Mouse (Mus musculus) cerebellum, postnatal 10 days (tissue): Measurements from ENCODE around the gene Armcx4.
"Not testable (repeated sequence)": the region's sequence is repeated elsewhere in the genome, so short reads cannot be mapped to it uniquely, and the experiment has no call there.

Source experiments
- DNase-seq, 2 experiments: peaks; one replicate each; pipeline ENCODE4 v3.0.0; 2021; ENCODE audit warnings: mixed read lengths in 2 of 2

Armcx4 gene

DNA sequence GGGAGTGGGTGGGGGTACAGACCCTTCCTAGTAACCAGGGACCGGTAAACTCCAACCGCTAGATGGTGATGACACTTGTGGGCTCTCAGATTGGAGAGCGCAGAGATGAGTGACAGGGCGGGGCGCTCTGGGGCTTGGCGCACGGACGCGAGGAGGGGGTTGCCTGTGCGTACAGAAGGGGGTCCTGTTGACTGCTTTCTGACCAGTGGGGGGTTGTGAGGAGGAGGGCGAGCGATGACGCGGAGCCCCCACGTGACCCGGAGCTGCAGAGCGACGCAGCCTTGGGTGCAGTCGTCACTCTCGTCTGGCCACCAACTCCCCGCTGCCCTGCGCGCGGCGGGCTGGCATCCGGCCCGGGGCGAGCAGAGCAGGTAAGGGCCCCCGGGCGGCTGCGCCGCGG lies at the start of gene Armcx4:
Gene Armcx4 (plus strand): TSS at position 253 of the 400 bp plus-strand sequence.
- DNase-seq: peak; percentile 90 to 94

DNA sequence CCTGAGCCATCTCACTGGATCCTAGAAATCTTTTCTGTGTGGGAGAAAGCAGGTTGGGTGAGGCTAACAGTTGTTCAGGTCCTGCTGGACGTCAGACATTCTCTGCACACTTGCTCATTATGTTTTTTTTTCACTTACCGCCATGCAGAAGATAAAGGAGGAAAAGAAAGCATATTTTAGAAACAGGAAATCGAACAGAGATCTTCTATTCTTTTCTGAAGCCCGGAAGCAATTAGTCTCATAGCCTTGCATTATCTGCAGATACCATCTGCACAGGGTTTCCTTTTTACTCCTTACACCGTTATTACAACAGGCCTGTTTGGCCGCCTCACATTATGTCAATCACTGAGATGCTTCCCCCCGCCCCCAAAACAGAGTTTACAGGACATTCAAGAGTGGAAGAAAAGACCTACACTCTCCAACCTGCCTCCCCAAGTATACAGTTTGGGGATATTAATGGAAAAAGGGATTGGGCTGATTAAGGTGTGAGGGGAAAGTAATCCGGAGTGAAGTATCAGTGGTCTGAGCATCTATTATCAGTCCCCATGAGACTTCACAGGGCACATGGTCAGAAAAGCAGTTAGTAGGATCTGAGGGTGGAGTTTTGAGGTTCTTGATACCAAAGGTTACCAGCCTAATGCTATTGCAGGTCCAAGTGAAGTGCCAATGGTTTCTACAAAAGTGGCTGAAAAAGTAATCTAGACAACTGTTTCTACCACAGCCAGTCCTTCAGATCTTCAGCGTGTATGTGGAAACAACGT lies 45.1 kb upstream of the Armcx4 start:
- no peak for DNase-seq

DNA sequence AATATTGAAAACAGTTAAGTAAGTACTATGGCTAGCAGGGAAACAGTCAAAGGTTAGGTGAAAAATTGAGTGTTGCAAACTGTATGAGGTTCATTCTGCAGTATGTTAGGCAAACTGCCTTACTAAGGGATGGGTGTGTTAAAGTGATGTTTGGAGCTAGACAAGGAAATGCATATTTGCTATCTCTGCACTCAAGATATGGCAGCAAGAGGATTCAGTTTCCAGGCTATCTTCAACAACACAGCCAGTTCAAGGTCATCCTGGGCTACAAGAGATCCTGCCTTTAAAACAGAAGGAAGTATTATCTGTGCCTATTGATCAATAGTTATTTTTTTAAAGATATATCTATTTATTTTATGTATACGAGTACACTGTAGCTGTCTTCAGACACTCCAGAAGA lies 40.0 kb upstream of the Armcx4 start:
- no peak for DNase-seq

DNA sequence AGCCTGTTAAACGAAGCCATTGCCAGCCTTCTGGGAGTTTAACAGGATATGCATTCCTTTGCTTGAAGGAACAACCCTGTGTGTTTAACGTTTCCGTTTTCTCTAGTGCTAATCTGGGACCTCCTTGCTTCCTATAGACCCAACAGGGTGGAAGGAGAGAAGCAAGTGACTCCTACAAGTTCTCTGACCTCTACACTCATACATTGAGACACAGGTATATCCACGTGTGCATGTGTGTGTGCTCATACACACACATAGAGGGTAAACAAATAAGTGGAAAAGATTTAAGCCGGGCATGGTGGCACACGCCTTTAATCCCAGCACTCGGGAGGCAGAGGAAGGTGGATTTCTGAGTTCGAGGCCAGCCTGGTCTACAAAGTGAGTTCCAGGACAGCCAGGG lies 38.9 kb upstream of the Armcx4 start:
- no peak for DNase-seq

DNA sequence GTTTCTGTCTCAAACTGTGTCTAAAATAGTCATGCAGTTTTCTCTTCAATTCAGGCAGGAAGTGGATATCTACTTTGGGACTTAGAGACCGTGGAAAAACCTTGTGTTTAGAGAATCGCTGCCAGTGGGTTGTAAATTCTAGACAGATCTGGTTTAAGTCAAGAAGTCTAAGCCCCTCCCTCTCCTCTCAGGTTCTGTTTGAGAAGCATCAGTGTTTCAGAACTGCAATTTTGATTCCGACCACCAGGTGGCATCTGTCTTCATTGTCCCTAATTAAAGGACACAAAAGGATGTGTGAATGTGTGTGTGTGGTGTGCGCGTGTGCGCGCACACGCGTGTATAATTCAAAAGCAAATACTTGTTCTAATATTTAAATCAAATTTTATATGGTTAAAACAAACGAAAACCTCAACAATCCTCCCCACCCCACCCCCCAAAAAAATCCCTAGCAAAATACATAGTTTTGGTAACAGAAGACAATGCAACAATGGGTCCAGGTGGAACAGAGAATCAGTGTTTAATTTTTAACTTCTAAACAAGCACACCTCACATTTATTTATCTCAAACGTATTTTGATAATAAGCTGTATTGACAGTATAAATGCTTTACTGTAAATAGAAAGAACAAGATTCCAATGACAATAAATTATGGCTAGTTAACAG lies 38.2 kb upstream of the Armcx4 start:
- DNase-seq: peak; percentile 88 to 90

DNA sequence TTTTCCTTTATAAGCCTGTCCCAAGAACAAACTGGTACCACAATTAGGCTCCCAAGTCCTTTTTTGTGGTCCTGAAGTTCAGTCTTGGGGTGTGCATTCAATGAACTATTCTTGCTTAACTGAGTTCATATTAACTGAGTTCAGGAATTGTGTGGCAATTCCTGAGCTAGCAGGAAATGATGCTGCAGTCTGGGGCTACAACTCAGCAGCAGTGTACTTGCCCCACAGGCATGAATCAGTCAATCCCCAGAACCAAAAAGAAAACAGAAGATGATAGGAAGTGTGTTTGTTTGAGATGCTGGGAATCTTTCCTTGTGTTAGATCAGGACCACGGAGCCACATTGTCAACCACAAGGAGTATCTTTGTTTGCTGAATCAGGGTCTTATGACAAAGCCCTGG lies 34.3 kb upstream of the Armcx4 start:
- DNase-seq: no peak

DNA sequence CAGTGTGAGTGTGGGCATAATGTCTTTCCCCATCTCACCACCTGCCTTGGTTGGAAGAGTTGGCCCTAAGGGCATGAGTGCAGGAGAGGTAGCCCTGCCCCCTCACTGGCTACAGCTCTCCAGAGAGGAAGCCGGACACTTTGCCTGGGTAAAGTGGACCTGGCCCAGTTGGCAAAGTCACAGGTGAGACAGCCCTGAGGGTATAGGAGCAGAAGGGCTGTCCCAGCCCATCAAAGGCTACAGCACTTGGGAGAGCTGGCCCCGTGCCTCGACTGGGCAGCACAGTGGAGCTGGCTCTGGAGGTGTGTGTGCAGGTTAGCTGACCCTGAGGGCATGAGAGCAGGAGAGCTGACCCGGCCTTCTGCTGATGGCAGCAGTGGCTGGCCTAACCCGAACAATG lies 24.7 kb upstream of the Armcx4 start:
- peak; percentile 49 to 61 for DNase-seq

DNA sequence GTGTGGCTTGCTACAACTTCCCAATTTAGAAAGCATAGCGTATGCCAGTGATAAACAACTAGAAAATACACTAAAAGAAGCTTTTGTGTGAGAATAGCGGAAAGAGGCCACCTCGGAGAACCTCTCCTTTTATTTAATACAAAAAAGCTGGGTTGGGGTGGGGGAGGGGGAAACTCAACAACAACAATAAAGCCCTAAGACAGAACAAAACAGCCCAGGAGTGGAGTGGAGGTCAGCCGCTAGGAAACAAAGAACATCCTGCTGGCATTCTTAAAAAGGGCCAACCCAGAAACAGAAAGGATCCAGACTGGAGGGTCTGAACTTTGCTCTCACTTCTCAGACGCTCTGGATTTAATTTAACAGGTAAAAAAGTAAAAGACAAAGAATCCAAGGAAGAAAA lies 11.3 kb upstream of the Armcx4 start:
- no peak for DNase-seq

DNA sequence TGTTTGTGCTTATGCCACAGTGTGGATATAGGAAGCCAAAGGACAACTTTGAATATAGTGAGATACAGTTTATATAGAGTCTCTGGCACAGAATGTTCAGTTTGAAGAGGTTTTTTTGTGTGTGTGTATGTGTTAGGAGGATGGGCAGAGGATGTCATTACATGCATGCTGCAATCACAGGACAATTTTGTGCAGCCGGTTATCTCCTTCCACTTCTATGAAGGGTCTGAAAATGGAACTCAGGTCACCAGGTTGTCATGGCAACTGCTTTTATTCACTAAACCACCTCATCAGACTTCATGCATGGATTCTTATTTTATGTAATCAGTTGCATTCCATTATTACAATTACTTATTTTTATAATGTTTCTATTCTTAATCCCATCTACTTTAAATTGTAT lies 10.4 kb upstream of the Armcx4 start:
- no peak for DNase-seq

DNA sequence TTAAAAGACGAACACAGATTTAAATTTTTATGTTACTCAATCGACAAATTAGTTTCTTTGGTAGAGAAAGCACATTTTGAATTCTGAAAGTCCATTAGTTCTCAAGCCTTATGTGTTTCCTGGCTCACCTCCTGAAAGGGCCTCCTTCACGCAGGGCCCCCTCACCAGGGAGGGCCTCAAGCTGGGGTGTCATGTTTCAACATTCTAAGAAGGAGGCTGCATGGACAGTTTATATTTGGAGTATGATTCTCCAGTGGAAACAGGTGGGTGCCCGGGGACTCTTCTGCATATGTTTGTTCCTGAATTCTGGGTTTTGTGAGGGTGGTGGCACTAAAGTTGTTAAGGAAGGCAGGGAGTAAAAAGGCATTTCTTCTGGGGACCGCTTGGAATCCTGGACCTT lies 1.4 kb upstream of the Armcx4 start:
- no peak for DNase-seq

DNA sequence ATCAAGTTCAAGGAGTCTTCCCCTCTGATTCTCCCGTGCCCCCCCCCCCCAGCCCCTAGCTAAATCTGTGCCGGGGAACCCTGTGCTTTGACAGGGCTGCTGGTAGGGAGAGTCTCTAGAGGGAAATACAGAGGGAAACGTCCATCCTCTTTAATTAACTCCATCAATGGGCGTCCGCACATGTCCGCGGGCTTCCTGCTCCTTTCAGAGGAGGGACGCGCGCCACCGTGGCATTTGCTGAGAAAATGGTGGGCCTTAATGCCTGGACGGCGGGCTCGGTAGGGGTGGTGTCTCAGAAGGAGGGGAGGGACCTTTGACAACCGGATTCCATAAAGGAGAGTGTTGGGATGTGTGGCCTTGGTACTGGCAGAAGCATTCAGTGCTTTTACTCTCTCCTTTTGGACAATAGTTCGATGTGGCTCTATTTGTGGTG lies 436 bp downstream of the Armcx4 start:
- DNase-seq: peak; percentile 69 to 71

DNA sequence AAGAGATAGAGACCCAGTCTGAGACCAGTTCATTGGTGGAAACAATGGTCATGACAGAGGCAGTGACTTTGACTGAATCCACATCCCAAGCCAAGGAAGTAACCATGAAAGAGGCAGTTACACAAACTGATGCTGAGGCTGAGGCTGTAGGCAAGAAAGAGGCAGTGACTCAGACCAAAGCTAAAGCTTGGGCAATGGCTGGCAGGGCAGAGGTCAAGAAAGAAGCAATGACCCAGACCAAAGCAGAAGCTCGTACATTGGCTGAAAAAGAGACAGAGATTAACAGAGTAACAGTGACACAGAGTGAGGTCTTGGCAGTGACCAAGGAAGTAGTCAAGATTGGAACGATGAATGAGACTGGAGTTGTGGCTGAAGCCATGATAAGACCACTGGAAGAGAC lies 3.4 kb downstream of the Armcx4 start:
- no peak for DNase-seq

DNA sequence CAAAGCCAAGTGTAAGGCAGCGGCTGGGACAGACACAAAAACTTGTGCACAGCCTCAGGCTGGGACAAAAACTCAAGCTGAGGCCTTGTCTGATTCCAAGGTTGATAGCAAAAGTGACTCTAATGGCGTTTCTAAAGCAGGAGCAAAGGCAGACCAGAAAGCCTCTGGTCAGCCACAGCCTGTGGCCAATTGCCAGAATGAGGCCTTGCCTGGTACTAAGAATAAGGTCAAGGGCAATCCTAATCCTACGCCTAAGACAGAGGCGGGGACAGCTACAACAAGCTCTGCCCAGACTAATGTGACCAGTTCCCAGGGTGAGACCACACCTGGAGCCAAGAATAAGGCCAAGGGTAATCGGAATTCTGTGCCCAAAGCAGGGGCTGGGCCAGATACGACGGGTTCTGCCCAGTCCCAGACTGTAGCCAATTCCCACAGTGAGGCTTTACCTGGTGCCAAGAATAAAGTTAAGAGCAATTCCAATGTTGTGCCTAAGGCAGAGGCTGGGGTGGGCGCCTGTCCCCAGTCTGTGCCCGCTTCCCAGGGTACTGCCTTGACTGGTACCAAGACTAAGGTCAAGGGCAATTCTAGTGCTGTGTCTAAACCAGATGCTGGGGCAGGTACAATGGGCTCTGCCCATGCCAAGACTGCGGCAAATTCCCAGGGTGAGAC lies 4.7 kb downstream of the Armcx4 start:
- DNase-seq: peak; percentile 24 to 34

DNA sequence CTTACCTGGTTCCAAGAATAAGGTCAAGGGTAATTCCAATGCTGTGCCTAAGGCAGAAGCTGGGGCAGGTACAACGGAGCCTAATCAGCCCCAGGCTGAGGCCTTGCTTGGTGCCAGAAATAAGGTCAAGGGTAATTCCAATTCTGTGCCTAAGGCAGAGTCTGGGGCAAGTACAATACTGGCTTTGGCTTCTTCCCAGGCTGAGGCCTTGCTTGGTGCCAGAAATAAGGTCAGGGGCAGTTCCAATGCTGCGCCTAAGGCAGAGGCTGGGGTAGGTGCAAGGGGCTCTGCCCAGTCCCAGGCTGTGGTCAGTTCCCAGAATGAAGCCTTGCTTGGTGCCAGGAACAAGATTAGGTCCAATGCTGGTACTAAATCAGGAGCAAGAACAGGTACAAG lies 5.2 kb downstream of the Armcx4 start:
- DNase-seq: peak in 1 of 2 experiments; percentile 20

DNA sequence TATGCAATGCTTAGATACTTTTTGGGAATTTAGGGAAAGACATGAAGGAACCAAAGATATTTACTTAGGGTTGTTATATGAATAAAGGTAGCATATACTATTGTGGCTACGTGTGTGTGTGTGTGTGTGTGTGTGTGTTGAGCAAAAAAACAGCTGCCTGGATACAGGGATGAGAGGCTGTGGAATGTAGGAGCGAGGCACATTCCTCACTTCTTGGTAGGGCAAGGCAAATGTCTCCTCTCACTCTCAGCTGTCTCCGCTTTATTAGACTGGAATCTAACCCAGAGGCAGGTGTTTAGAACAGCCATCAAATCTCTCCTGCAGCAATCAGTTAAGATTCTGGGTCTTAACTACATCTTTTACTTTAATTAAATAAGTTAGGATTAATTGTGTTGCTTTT lies 30.5 kb downstream of the Armcx4 start:
- DNase-seq: no peak

DNA sequence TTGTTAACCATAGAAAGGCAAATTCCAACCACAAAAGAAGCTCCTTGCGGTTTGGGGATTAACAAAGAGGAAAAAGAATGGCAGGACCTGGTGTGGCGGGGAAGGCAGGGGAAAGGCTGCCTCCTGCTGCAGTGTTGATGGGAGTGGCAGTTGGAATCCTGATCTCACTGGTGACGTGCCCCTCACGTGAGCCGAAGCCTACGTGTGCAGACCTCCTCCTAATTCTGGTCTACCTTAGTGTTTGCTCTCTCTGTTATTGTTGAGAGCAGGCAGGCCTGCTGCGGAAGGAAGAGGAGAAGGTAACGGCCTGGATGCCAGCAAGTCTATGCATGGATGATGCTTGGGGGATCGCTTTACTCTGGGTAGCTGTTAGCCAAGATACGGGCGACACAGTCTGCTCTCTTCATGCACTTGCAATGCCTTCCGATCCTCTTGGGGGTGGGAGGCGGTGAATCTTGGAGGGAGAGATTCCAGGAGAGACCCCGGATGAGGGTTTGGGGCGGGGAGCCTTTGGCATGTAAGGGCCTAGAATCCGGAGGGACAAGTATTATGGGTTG lies 31.5 kb downstream of the Armcx4 start, which contains the start of gene Armcx1:
Gene Armcx1 (plus strand): TSS at position 212 of the 557 bp plus-strand sequence.
- peak; percentile 79 to 80 for DNase-seq

DNA sequence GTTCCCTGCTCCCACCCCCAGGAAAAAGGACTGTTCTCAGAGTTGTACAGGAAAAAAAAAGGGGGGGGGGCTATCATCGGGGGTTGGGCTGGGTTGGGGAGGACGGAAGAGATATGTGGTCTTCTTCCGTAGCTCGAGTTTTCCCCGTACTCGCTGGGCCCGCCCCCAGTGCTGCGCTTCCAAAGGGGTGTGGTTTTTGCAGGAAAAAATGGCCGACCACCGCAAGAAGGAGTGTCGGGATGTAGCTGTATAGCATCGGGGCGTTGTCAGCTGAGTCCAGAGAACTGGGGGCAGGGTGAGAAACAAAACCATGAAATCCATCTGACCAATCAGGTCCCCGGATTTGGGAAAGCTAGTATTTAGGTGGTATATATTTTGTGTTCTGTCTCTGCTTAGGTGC lies 32.2 kb downstream of the Armcx4 start:
- DNase-seq: peak; percentile 82 to 85

DNA sequence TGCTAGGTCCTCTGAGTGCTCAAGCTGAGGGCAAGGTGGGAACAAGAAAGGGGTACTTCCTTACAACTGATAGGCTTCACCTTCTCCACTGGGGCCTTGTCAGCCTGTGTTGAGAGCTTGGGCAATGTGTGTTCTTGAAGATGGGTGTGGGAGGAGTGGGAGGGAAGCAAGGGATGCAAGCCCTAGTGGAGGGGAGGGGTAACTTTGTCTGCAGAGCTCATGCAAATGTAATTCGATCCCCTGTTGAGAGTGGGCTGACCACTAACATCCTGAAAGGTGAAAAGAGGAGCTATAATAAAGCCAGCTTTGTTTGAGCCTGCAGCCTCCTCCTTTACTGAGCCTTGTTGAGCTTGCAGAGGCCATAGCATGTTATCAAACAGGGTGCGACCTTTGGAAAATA lies 37.4 kb downstream of the Armcx4 start:
- DNase-seq: not testable (repeated sequence)

DNA sequence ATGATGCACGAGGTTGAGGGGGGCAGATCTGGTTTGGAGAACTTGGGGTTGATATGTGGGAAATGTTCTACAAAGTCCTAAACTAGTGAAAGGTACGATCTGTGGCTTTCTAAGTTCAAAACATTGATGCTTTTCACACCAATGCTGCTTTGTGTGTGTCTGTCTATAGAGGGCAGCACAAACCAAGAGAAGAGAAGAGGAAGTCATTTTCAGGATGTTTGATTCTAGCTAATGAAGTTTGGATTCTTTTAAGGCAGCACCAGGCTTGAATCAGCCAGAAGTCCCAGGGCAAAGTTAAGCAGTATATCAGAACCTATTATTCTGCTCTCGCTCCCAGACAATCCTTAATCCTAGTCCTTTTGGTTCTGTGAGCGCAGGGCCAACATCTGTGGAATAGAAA lies 43.5 kb downstream of the Armcx4 start:
- DNase-seq: peak; percentile 30 to 41

DNA sequence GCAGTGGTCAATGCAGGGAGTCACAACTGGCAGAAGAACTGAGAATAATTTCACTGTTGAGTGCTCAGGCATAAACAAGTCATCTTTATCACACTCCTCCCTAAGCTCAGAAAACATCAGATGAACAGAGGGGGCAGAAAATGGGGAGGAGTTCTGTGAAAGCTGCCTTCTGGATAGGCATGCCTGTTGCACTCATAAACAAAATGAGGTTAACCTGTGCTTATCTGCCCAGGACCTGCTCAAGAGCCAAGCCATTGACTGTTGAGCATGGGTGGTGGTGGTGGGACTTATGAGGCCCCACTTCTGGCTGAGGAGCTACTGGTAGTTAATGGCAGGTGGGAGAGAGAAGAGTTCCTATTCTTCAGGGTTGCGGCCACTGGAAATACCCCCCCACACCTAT lies 51.5 kb downstream of the Armcx4 start:
- DNase-seq: no peak

DNA sequence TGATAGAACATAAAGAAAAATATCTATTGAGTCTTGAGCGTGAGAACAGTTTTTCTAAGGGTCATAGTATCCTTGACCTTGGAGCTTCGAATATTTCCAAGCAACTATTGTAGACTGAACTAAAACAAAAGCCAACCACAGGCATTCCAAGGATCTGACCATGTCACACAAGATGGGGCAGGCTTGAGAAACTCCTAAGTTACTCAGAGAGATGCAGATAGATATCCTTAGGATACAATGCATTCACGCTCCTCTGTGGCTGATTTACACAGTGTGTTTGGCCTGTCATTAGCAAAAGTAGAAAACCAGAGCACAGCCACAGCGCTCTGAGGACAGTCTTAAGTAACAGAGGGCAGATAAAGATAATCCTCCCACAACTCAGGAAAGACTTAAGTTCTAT lies 52.8 kb downstream of the Armcx4 start:
- no peak for DNase-seq

DNA sequence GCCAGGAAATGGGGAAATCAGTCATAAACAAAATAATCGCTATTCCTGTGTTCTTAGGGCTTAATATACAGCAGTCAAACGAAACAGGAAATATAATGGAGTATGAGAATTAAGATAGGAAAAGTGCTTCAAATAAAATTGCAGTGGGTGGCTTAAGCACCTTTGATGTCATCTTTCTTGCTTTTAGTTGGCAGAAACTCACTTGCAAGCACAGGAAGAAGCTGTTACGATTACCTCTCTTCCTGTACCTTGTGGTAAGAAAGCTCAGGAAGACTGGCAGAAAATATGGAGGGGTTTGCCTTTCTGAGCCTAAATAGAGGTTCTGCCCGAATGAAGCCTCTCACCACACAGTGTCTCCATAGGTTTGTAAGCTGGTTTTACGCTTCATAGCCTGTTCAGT lies 55.5 kb downstream of the Armcx4 start:
- DNase-seq: no peak
